Mouse (Mus musculus) T-helper 2 cell (primary cell): ENCODE data around the gene Efna1.

Source experiments
- in situ Hi-C: fragments of 300-600 bp; cut with MboI, MseI; formaldehyde crosslinking; loops from one replicate; pipeline ENCODE4 v1.15.1; 2025; ENCODE audit warnings: high pct_unique_total_duplicates

The Efna1 gene

GRCm38 (mm10) chr3:89308089-89308488 lies 27.1 kb upstream of the Efna1 start:
- in situ Hi-C loops = no loop called here

GRCm38 (mm10) chr3:89305551-89306325 lies 24.8 kb upstream of the Efna1 start:
- in situ Hi-C loops = no loop called here

- in situ Hi-C loops = no loop called here
Observed at GRCm38 (mm10) chr3:89305105-89305504, 24.2 kb upstream of the Efna1 start.

GRCm38 (mm10) chr3:89304440-89304839 lies 23.5 kb upstream of the Efna1 start:
- in situ Hi-C loops = no loop called here

- in situ Hi-C loops = no loop called here
Observed at GRCm38 (mm10) chr3:89300514-89300913, 19.6 kb upstream of the Efna1 start.

- in situ Hi-C loops = no loop called here
Observed at GRCm38 (mm10) chr3:89300071-89300470, 19.1 kb upstream of the Efna1 start.

- in situ Hi-C loops = no loop called here
Observed at GRCm38 (mm10) chr3:89299499-89299898, 18.6 kb upstream of the Efna1 start.

- in situ Hi-C loops = no loop called here
Observed at GRCm38 (mm10) chr3:89298908-89299307, 18.0 kb upstream of the Efna1 start.

GRCm38 (mm10) chr3:89296761-89297396 lies 15.9 kb upstream of the Efna1 start:
- in situ Hi-C loops = no loop called here

GRCm38 (mm10) chr3:89295685-89296230 lies 14.8 kb upstream of the Efna1 start:
- in situ Hi-C loops = no loop called here

GRCm38 (mm10) chr3:89294195-89294594 lies 13.3 kb upstream of the Efna1 start:
- in situ Hi-C loops = no loop called here

- in situ Hi-C loops = no loop called here
Observed at GRCm38 (mm10) chr3:89293247-89293918, 12.4 kb upstream of the Efna1 start.

- in situ Hi-C loops = no loop called here
Observed at GRCm38 (mm10) chr3:89292303-89292702, 11.4 kb upstream of the Efna1 start.

GRCm38 (mm10) chr3:89291874-89292273 lies 10.9 kb upstream of the Efna1 start:
- in situ Hi-C loops = no loop called here

GRCm38 (mm10) chr3:89288503-89288928 lies 7.6 kb upstream of the Efna1 start:
- in situ Hi-C loops = no loop called here

GRCm38 (mm10) chr3:89287286-89287685 lies 6.3 kb upstream of the Efna1 start:
- in situ Hi-C loops = no loop called here

- in situ Hi-C loops = no loop called here
Observed at GRCm38 (mm10) chr3:89285526-89285925, 4.6 kb upstream of the Efna1 start.

- in situ Hi-C loops = loop anchor here (5.0 kb wide), 1 partner anchor 37 kb away; the partner anchor contains the start of genes Krtcap2 and Trim46
Observed at GRCm38 (mm10) chr3:89284261-89284660, 3.3 kb upstream of the Efna1 start.

GRCm38 (mm10) chr3:89282291-89282643 lies 1.3 kb upstream of the Efna1 start:
- in situ Hi-C loops = loop anchor here (5.0 kb wide), 1 partner anchor 35 kb away; the partner anchor contains the start of genes Krtcap2 and Trim46

- in situ Hi-C loops = loop anchor here (5.0 kb wide), 1 partner anchor 34 kb away; the partner anchor contains the start of genes Krtcap2 and Trim46
Observed at GRCm38 (mm10) chr3:89281579-89282290, 793 bp upstream of the Efna1 start.

GRCm38 (mm10) chr3:89280050-89280605 lies 814 bp downstream of the Efna1 start:
- in situ Hi-C loops = loop anchor here (5.0 kb wide), 1 partner anchor 33 kb away; the partner anchor contains the start of genes Krtcap2 and Trim46
